Mouse (Mus musculus): ENCODE measurements around the gene Olfr736.

- TF ChIP-seq POLR2A (IDR thresholded peaks at IDR 0.05; ENCODE audit: low read depth, low read length) (no peak), CTCF (conservative IDR thresholded peaks at IDR 0.05; ENCODE audit: insufficient read depth, insufficient read length, low read depth, low read length) (no peak)
Observed at GRCm38 (mm10) chr14:50357593-50357992, 23.4 kb upstream of the Olfr736 start, which contains the start of gene Tlr11.

All from kidney, adult 2 months (tissue).